Mouse (Mus musculus) layer of hippocampus, adult 2 months (tissue): Measurements from ENCODE around the gene Mars2. TPM values are rescaled to one million over a fixed set of nuclear protein-coding genes. Genes with fewer than 3 reads are reported as not detected.

ENCODE experiments used
- DNase-seq, 2 experiments: peaks; one replicate each; pipeline ENCODE4 v3.0.0; 2022; ENCODE audit warnings: low spot score in 2 of 2
- H3K27ac ChIP-seq: fragments of 200-600 bp; 2 replicates; pipeline ENCODE4 v1.8.1; 2022
- H3K4me3 ChIP-seq: fragments of 200-600 bp; 2 replicates; pipeline ENCODE4 v1.8.1; 2022; ENCODE audit warnings: mild to moderate bottlenecking
- CTCF ChIP-seq: fragments of 200-600 bp; conservative IDR thresholded peaks from 2 replicates; pipeline ENCODE4 v1.8.1; 2022; ENCODE audit warnings: antibody characterized with exemption, mild to moderate bottlenecking, moderate library complexity
- total RNA-seq, 2 experiments: library from RNA; stranded (reverse); gene quantifications; 2 replicates each; pipeline ENCODE4 v1.2.3; 2021

Gene Mars2
- total RNA-seq, 2 experiments from 2014 or later, result 8.8 to 9.5 TPM

- DNase-seq, result no peak
- H3K27ac ChIP-seq, result peak overlapping the region; percentile 57
- TF ChIP-seq CTCF, result no peak
- no peak overlapping the region for H3K4me3 ChIP-seq
Measured at GRCm38 (mm10) chr1:55208500-55209140, 28.4 kb upstream of the Mars2 start.

GRCm38 (mm10) chr1:55210202-55210965 is 26.6 kb upstream of the Mars2 start:
- TF ChIP-seq CTCF, result no peak
- DNase-seq, result no peak
- H3K27ac ChIP-seq, result peak overlapping the region; percentile 32; the same call in 1 of the 2 replicates
- H3K4me3 ChIP-seq, result no peak overlapping the region

- Histone ChIP-seq H3K27ac (peak overlapping the region; percentile 32; the same call in 1 of the 2 replicates), H3K4me3 (no peak overlapping the region)
- no peak for DNase-seq
- no peak for TF ChIP-seq CTCF
Measured at GRCm38 (mm10) chr1:55211081-55211480, 25.9 kb upstream of the Mars2 start.

- DNase-seq, result no peak
Measured at GRCm38 (mm10) chr1:55212771-55213170, 24.2 kb upstream of the Mars2 start.

DNA sequence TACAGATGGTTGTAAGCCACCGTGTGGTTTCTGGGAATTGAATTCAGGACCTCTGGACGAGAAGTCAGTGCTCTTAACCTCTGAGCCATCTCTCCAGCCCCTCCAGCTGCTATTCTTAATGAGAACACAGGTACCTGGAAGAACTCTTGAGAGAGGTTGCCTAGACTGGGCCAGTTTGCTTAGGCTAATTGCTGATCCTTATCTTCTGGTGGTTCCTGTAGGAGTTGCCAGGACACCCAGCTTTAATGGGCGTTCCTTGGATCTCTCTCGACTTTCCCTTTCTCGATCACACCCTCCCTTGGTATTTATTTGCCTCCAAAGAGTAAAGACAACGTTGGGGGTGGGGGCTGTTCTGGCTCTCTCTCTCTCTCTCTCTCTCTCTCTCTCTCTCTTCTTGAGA is 23.5 kb upstream of the Mars2 start:
- Histone ChIP-seq H3K27ac (no peak overlapping the region), H3K4me3 (no peak overlapping the region)
- TF ChIP-seq CTCF, result no peak
- DNase-seq, result no peak

More at GRCm38 (mm10) chr1:55212771-55213170, 24.2 kb upstream of the Mars2 start:
- Histone ChIP-seq H3K27ac (no peak overlapping the region), H3K4me3 (no peak overlapping the region)
- TF ChIP-seq CTCF, result no peak

- Histone ChIP-seq H3K27ac (no peak overlapping the region), H3K4me3 (no peak overlapping the region)
- no peak for DNase-seq
- TF ChIP-seq CTCF, result no peak
Measured at GRCm38 (mm10) chr1:55213936-55214335, 23.0 kb upstream of the Mars2 start.

- no peak overlapping the region for H3K27ac ChIP-seq
- TF ChIP-seq CTCF, result no peak
- no peak overlapping the region for H3K4me3 ChIP-seq
- DNase-seq, result no peak
Measured at GRCm38 (mm10) chr1:55215185-55215813, 21.7 kb upstream of the Mars2 start.

DNA sequence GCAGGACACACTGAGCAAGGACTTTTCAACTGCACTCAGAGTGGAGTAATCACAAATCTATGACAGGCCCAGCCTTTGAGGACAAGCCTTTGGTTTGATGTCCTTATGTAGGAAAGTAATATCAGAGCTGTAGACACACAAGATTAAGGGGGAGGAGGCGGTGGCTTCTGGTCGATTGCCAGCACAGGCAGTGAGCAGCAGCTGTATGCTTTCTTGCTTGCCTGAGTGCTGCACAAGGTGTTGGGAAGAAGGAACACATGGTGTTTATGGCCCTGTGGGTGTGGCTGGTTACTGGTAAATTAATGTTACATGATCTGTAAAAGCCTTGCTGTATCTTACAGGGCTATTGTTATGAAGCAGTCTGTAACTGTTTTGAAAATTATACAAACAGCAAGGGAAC is 19.8 kb upstream of the Mars2 start:
- no peak for DNase-seq
- Histone ChIP-seq H3K4me3 (no peak overlapping the region), H3K27ac (no peak overlapping the region)
- no peak for TF ChIP-seq CTCF

DNA sequence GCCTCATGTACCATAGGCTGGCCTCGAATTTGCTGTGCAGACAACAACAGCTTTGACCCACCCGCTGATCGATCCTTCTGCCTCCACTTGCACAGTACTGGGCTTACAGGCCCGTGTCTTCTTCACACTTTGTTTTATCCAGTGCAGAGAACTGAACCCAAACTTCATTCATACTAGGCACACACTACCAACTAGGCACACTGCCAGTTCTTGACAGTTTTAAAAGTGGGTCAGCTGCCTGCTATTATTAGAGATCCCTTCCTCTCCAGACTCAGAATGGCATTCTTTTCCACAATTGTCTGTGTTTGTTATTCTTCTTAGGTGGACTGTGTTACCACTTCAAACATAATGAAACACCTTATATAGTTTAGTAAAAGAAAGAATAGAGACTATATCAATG is 15.6 kb upstream of the Mars2 start:
- peak; percentile 37 to 40 for DNase-seq
- TF ChIP-seq CTCF, result no peak
- H3K27ac ChIP-seq, result peak overlapping the region; percentile 91; the same call in 1 of the 2 replicates
- H3K4me3 ChIP-seq, result no peak overlapping the region

DNA sequence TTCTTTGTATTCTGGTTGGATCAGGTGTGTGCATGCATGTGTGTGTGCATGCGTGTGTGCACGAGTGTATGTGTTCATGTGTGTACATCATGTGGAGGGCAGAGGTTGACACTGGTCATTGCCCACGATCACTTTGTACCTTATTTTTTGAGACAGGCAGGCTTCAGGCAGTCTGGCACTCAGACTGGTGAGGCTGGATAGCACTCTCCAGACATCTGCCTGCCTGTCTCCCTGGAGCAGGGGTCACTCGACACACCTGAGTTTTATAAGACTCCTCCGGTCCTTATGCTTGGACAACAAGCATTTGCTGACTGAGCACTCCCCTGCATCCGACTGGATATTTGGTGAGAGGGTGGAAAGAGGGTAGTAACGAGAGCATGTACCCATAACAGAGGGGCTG is 14.0 kb upstream of the Mars2 start:
- no peak for DNase-seq
- H3K4me3 ChIP-seq, result no peak overlapping the region
- H3K27ac ChIP-seq, result peak overlapping the region; percentile 91; the same call in 1 of the 2 replicates
- no peak for TF ChIP-seq CTCF

DNA sequence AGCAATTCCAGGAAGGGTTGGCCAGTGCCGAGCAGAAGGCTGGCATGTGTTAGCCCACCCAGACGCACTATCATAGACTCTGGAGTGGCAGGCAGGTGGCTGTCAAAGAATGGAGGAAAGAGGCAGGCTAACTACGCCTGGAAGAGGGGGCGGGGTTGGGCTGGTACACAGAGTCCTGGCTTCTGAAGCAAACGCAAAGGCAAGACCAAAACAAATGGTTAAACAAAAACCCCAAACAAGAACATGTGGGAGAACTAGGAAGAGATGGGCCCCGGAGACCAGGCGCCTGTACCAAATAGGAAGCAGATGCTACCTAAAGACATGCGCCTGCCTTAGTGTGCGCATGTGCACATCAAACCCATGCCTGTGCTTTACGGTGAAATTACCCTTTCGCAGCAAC is 12.9 kb upstream of the Mars2 start:
- Histone ChIP-seq H3K27ac (peak overlapping the region; percentile 91), H3K4me3 (peak overlapping the region; percentile 63)
- DNase-seq, result peak in 1 of 2 experiments; percentile 47
- TF ChIP-seq CTCF, result no peak

- Histone ChIP-seq H3K4me3 (peak overlapping the region; percentile 63), H3K27ac (peak overlapping the region; percentile 91)
- peak in 1 of 2 experiments; percentile 46 for DNase-seq
- no peak for TF ChIP-seq CTCF
Measured at GRCm38 (mm10) chr1:55225398-55225797, 11.6 kb upstream of the Mars2 start.

- Histone ChIP-seq H3K4me3 (peak within 1 kb of the TSS; percentile 63), H3K27ac (peak within 1 kb of the TSS; percentile 91)
- no peak for DNase-seq
- TF ChIP-seq CTCF, result no peak
Measured at GRCm38 (mm10) chr1:55226011-55226857, 10.7 kb upstream of the Mars2 start, which contains the start of gene Rftn2. Gene Rftn2, minus strand, starts transcription at chr1:55226782.
